Mouse (Mus musculus) stomach, adult 2 months (tissue): ENCODE measurements around the gene Cobll1. TPM values are rescaled to one million over a fixed set of nuclear protein-coding genes. Genes with fewer than 3 reads are reported as not detected.

Source experiments
- polyA plus RNA-seq: library from polyadenylated mRNA; depleted of rRNA; stranded (reverse); fragments of >200 nt; gene quantifications from 2 replicates; pipeline ENCODE4 v1.2.3, GENCODE M21; 2012; rRNA removed

The Cobll1 gene
- polyA plus RNA-seq, result 2.4 and 3.2 TPM in 2 replicates

DNA sequence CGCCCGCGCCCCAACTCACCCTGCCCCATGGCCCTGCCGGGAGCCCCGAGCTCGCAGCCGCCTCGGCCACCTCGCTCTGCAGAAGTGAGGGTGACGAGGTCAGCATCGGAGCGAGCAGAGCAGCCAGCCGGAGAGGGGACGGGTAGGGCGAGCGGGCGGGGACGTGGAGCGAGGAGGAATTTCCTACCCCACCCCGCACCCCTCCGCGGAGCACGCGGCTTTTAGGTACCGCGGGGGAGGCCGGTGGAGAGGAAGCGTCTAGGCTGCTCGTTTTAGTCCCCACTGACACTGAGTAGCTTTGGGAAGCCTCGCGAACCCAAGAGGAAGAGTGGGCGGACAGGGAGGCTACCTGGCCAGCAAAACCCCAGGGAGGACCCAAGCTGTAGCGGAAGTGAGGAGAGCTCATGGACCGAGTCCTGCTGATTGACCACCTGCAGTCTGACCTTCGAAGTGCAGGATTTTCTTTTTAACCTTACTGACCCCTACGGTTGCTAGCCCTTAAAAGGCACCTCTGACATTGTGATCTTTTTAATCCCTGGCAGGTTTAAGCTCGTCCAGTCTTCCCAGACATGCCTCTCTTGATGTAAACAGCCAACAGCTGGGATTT, at the start of gene Cobll1:
Gene Cobll1, minus strand, starts transcription at position 440 of the 607 bp plus-strand sequence.

Other genes starting within 250 kb of the Cobll1 start
- gene Grb14, start 214.4 kb downstream of the Cobll1 start, polyA plus RNA-seq, result 2.3 and 3.7 TPM in 2 replicates
- 0.09 and 0.29 TPM in 2 replicates for gene Slc38a11, start 124.6 kb upstream of the Cobll1 start, polyA plus RNA-seq